Mouse (Mus musculus): ENCODE results near the gene Vmn2r28.

DNA sequence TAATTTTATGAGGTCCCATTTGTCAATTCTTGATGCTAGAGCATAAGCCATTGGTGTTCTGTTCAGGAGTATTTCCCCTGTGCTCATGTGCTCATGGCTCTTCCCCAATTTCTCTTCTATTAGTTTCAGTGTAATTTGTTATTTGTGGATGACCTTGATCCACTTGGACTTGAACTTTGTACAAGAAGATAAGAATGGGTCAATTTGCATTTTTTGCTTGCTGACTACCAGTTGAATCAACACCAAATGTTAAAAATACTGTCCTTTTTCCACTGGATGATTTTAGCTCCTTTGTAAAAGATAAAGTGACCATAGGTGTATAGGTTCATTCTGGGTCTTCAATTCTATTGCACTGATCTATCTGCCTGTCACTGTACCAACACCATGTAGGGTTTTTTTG is 45.1 kb downstream of the Vmn2r28 start:
- TF ChIP-seq POLR2A (IDR thresholded peaks at IDR 0.05; ENCODE audit: insufficient read depth, low read depth, low read length) (no peak), CTCF (IDR thresholded peaks at IDR 0.05; ENCODE audit: insufficient read depth, low read depth, low read length) (no peak)

Data from olfactory bulb, adult 2 months (tissue).